Mouse (Mus musculus) heart, postnatal 0 days (tissue): Measurements from ENCODE around the gene Nynrin.

Experiments
- CTCF ChIP-seq: IDR thresholded peaks from 2 replicates; pipeline ENCODE4 v1.5.1; 2016; ENCODE audit warnings: antibody characterized with exemption, control low read depth, low read depth
- EP300 ChIP-seq: IDR thresholded peaks from 2 replicates; pipeline ENCODE4 v1.6.1; 2016; ENCODE audit warnings: antibody characterized with exemption, low read depth

DNA sequence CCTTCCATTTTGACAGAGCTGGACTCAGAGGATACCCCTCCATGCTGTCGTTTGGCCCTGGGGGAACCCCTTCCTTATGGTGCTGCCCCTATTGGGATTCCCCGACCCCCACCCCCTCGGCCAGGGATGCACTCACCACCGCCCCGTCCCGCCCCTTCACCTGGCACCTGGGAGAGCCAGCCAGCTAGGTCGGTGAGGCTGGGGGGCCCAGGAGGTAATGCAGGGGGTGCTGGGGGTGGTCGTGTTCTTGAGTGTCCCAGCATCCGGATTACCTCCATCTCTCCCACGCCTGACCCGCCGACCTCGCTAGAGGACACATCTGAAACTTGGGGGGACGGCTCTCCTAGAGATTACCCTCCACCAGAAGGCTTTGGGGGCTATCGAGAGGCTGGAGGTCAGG, 27.7 kb upstream of the Nynrin start:
- TF ChIP-seq EP300 (no peak), CTCF (no peak)
